Mouse (Mus musculus) kidney, embryonic 16.5 days (tissue): ENCODE data around the gene Lilra6. TPM values are rescaled to one million over a fixed set of nuclear protein-coding genes. Genes with fewer than 3 reads are reported as not detected.
"Not testable (repeated sequence)": the region's sequence is repeated elsewhere in the genome, so short reads cannot be mapped to it uniquely, and the experiment has no call there.

Experiments
- ATAC-seq: fragments of 200-750 bp; cut with Nextera tagmentation; 2 replicates; pipeline ENCODE4 v1.8.0; 2017; ENCODE audit warnings: moderate TSS enrichment; ENCODE audit not compliant: low FRiP score, low TSS enrichment
- H3K27ac ChIP-seq: fragments of 300-500 bp; sonication (generic); 2 replicates; pipeline ENCODE4 v1.5.1; 2014; ENCODE audit warnings: low read length
- H3K27me3 ChIP-seq: fragments of 300-500 bp; sonication (generic); 2 replicates; pipeline ENCODE4 v1.6.1; 2014; ENCODE audit warnings: low read length, control low read depth, mixed read lengths; ENCODE audit not compliant: insufficient read depth
- H3K36me3 ChIP-seq: fragments of 300-500 bp; sonication (generic); 2 replicates; pipeline ENCODE4 v1.6.1; 2014; ENCODE audit warnings: low read length, control low read depth, mixed read lengths; ENCODE audit not compliant: insufficient read depth
- H3K4me1 ChIP-seq: fragments of 300-500 bp; sonication (generic); 2 replicates; pipeline ENCODE4 v1.6.1; 2014; ENCODE audit warnings: low read length, control low read depth, mixed read lengths; ENCODE audit not compliant: insufficient read depth
- H3K4me2 ChIP-seq: fragments of 300-500 bp; sonication (generic); replicated peaks from 2 replicates; pipeline ENCODE4 v1.6.1; 2014; ENCODE audit warnings: low read depth, low read length
- H3K4me3 ChIP-seq: fragments of 300-500 bp; sonication (generic); 2 replicates; pipeline ENCODE4 v1.5.1; 2014; ENCODE audit warnings: mild to moderate bottlenecking, low read length
- H3K9ac ChIP-seq: fragments of 300-500 bp; sonication (generic); replicated peaks from 2 replicates; pipeline ENCODE4 v1.6.1; 2014; ENCODE audit warnings: low read length
- H3K9me3 ChIP-seq: fragments of 300-500 bp; sonication (generic); 2 replicates; pipeline ENCODE4 v1.6.1; 2016; ENCODE audit warnings: low read length, control low read depth
- WGBS: fragments of 180-500 bp; shearing (Covaris S2); extraction: QIAGEN DNeasy Blood & Tissue Kit; methylation state at CpG from one replicate; pipeline ENCODE4 v1.1.7; 2014; 5-methylcytosine and 5-hydroxymethylcytosine counted together
- polyA plus RNA-seq: library from polyadenylated mRNA; unstranded; fragments of >200 nt; fragmentation: Nextera tagmentation; extraction: Ambion mirVana; gene quantifications from 2 replicates; pipeline ENCODE4 v1.2.1, GENCODE M21; 2015

Lilra6 gene
- polyA plus RNA-seq: 0.13 and 0.19 TPM in 2 replicates

DNA sequence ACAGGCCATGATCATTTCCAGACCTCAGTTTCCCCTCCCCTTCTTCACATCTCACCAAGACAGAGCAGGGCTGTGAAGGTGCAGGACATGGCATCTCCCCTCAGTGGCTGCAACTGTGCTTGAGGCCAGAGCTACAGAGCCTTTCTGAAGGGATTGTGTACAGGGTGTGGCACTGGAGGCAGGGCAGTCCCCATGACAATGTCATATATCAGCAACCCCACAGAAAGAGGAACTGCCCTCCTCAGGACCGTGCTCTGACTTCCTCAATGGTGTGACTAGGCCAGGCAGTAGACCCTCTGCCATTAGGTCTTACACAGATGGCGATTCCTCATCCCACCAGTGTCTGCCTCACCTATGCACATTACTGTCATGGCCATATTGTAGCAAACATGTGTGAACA lies at the start of gene Lilra6:
TSS of gene Lilra6 (minus strand) at position 117 of the 400 bp plus-strand sequence.
- WGBS: 61% methylated on average over 2 of the region's 2 CpGs
- not testable (repeated sequence) for H3K36me3 ChIP-seq, H3K9me3 ChIP-seq, H3K27ac ChIP-seq, ATAC-seq, H3K4me2 ChIP-seq, H3K27me3 ChIP-seq, H3K4me1 ChIP-seq, H3K9ac ChIP-seq, H3K4me3 ChIP-seq

DNA sequence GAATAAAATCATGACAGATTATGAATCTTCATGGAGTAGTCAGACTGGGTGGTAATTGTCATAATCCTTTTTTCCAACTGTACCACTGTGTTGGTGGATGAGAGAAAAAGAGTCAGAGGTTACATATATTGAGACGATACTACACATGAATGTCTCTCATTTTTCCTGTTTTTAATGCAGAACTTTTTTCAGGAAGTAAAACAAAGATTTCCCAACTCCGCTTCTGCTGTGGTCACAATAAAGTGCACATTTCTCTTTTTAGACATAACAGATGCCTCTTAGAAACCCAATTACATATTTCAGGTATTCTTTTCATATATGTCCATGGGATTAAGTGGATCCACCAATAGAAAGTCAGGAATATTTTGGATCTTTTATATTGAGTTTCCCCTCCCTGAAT lies 46.7 kb upstream of the Lilra6 start:
- ATAC-seq: no peak
- 82% methylated on average over 2 of the region's 2 CpGs for WGBS
- H3K9me3 ChIP-seq: no peaks in the 10 kb centered on the region

DNA sequence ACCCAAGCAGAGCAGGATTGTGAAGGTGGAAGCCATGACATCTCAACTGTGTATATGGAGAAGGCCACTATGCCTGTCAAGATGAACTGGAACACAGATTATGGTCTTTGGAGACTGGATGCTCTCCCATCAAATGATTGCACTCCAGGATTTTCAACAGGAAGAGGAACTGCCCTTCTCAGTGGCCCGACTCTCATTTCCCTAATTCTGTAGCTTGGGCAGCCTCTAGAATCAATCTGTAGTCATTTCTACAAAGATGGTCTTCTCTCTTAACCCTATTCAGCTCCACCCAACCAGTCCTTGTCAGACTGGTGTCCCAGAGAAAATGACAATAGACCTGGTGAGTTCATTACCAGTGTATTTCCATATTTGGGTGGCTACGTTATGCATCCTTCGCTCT lies 42.1 kb upstream of the Lilra6 start:
- H3K9ac ChIP-seq: no peak overlapping the region
- H3K4me2 ChIP-seq: no peak overlapping the region
- H3K27ac ChIP-seq: no peak overlapping the region
- no peaks in the 10 kb centered on the region for H3K36me3 ChIP-seq
- no peaks in the 10 kb centered on the region for H3K27me3 ChIP-seq
- no peaks in the 10 kb centered on the region for H3K9me3 ChIP-seq
- 84% methylated on average over 3 of the region's 3 CpGs for WGBS
- H3K4me1 ChIP-seq: no peaks in the 10 kb centered on the region
- no peak overlapping the region for H3K4me3 ChIP-seq
- ATAC-seq: no peak

More for the DNA sequence above, 46.7 kb upstream of the Lilra6 start:
- H3K27ac ChIP-seq: no peak overlapping the region
- H3K9ac ChIP-seq: no peak overlapping the region
- H3K4me1 ChIP-seq: no peaks in the 10 kb centered on the region
- no peaks in the 10 kb centered on the region for H3K36me3 ChIP-seq
- H3K4me3 ChIP-seq: no peak overlapping the region
- H3K4me2 ChIP-seq: no peak overlapping the region
- H3K27me3 ChIP-seq: no peaks in the 10 kb centered on the region

DNA sequence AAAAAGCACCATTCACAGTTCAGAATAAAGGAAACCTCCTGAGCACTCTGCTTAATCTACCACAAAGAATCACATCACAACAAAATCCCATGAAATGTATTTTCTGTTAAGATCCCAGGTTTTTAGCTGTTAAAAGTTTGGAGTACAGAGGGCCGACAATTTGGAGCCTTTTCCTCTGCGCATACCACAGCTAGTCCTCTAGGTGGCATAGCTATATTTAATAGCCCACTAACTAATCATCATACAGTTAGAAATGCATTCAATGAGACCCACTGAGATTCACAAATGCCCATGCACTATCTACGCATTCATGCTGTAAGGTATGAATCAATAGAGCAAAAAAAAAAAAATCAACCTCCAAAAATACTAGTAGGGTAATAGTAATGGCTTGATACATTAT lies 33.9 kb upstream of the Lilra6 start:
- ATAC-seq: no peak
- no peaks in the 10 kb centered on the region for H3K4me1 ChIP-seq
- H3K4me2 ChIP-seq: no peak overlapping the region
- H3K9ac ChIP-seq: no peak overlapping the region
- no peak overlapping the region for H3K27ac ChIP-seq
- no peaks in the 10 kb centered on the region for H3K9me3 ChIP-seq
- H3K27me3 ChIP-seq: no peaks in the 10 kb centered on the region
- no peaks in the 10 kb centered on the region for H3K36me3 ChIP-seq
- WGBS: 87% methylated on average over 3 of the region's 3 CpGs
- H3K4me3 ChIP-seq: no peak overlapping the region

DNA sequence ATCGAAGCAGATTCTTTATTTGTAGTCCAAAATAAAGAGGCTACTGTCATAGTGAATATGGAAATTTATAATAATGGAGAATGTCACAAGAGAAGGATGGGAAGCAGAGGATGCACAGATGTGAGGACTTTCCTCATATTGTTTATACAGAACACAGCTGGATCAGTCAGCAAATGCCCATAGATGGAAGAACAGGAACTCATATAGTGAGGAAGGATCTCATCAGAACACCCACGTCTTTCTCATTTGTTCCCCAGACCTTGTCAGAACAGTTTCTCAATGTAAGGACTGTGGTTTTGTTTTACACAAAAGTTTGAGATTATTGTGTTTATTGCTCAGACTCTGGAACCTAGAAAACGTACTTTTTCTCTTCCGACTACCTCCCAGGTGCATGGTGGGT lies 32.9 kb upstream of the Lilra6 start:
- Histone ChIP-seq H3K36me3 (no peaks in the 10 kb centered on the region), H3K9me3 (no peaks in the 10 kb centered on the region), H3K27ac (no peak overlapping the region), H3K4me1 (no peaks in the 10 kb centered on the region), H3K4me2 (no peak overlapping the region), H3K4me3 (no peak overlapping the region), H3K27me3 (no peaks in the 10 kb centered on the region), H3K9ac (no peak overlapping the region)
- no peak for ATAC-seq
- 70% methylated on average over 4 of the region's 4 CpGs for WGBS

DNA sequence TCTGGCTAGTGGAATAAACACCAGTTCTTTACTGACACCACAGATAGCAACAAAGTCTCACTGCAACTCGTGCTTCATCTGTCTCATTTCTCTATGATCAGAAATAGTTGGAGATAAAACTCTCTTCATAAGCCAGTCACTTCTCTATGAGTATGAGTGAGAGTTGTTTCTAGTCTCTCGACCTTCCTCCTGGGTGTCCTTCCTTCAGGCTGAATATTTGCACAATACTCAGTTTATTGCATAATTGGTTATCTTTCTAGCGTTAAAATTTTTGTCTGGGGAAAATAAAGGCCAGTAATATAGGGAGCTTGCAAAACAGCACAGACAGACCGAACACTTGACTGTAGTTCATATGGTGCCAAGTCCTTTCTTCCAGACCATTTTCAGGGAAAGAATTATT lies 30.8 kb upstream of the Lilra6 start:
- no peak overlapping the region for H3K4me2 ChIP-seq
- H3K4me1 ChIP-seq: no peaks in the 10 kb centered on the region
- H3K36me3 ChIP-seq: no peaks in the 10 kb centered on the region
- H3K9ac ChIP-seq: no peak overlapping the region
- 73% methylated on average over 4 of the region's 4 CpGs for WGBS
- H3K4me3 ChIP-seq: no peak overlapping the region
- no peak overlapping the region for H3K27ac ChIP-seq
- no peaks in the 10 kb centered on the region for H3K27me3 ChIP-seq
- ATAC-seq: no peak
- no peaks in the 10 kb centered on the region for H3K9me3 ChIP-seq

DNA sequence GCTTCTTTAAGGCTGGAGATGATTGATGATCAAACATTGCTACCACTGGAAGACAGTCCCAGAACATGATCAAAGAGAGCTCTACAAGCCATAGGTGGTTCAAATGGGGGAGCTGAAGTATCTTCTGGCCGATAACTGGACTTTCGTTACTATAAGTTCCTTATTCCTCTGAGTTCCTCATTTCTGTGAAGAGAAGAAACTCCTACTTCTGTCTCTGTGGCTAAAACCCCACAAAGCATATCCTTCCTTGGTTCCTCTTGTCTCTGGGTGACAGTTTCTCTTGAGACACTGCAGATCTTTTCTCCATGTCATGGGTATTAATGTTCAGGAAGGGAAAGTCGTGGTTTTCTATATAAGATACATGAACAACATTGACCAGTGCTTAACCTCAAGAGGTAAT lies 25.6 kb upstream of the Lilra6 start:
- Histone ChIP-seq H3K4me3 (no peak overlapping the region), H3K9me3 (no peaks in the 10 kb centered on the region), H3K36me3 (no peaks in the 10 kb centered on the region), H3K4me1 (no peaks in the 10 kb centered on the region), H3K27me3 (no peaks in the 10 kb centered on the region), H3K4me2 (no peak overlapping the region), H3K9ac (no peak overlapping the region), H3K27ac (no peak overlapping the region)
- no peak for ATAC-seq
- 76% methylated on average over 3 of the region's 3 CpGs for WGBS

DNA sequence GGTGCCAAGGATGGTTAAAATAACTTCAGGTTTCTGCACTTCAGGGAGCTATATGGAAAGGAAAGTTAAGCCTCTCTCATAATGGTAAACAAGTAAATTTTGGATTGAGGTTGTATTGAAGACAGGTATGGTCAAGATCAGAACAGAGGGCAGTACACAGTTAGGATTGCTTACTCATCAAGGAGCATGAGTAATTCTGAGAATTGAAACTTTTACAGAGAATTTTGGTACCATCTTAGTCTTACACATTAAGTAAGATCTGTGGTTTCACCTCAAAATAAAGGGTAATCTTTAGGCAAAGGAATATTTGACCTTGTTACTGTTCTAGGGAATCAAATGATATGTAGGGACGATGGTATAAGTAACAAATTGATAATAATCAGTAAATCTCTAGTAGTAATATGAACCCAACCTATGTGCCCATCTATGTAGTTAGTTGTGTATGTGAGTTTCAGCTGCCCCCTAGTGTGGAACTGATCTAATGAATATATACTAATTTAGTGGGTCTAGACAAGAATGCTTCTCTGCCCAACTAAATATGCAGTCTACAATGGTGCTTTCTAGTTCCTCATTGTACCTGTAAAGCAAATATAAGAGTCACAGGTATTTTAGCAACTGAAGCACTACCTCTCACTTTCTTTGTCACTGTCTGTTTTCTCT lies 24.7 kb upstream of the Lilra6 start:
- 53% methylated on average over 1 of the region's 1 CpGs for WGBS
- no peak overlapping the region for H3K9ac ChIP-seq
- no peak for ATAC-seq
- no peaks in the 10 kb centered on the region for H3K36me3 ChIP-seq
- H3K9me3 ChIP-seq: no peaks in the 10 kb centered on the region
- H3K27ac ChIP-seq: no peak overlapping the region
- H3K27me3 ChIP-seq: no peaks in the 10 kb centered on the region
- H3K4me2 ChIP-seq: no peak overlapping the region
- H3K4me3 ChIP-seq: no peak overlapping the region
- H3K4me1 ChIP-seq: no peaks in the 10 kb centered on the region

DNA sequence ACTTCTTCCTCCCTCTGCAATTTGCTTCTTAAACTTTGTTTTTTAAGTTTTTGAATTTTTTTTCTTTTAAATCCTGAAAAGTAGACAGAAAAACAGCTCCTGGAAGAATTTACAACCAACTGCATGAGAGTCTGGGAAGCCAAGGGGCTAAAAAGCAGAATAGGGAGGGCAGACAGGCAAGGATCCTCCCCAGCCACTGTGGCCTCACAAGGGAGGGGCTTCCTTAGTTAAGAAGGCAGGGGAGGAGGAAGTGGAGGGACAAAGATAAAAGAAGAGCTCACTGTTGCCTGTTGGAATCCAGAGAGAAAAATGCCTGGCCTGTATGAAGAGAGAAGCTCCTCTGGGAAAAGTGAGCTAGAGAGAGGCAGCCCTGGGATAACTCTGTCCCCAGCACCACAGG lies 20.2 kb upstream of the Lilra6 start:
- H3K4me2 ChIP-seq: not testable (repeated sequence)

DNA sequence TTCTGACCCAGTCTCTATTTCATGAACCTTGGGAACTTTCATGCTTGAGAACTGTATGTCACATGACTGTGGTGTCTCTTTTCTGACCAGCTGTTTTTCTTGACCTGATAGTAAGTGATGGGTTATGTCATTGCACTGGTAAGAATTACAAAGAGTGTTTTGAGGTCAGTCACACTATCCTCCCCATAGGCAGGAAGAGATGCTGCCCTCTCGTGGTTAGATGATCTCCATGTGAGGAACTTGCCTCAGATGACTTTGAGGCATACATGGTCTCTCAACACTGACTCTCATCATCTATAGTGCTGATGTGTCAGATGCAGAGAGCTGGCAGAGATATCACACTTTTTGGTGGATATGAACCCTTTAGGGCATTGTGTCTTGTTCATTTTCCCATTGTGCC lies 11.6 kb downstream of the Lilra6 start:
- Histone ChIP-seq H3K4me3 (no peak overlapping the region), H3K4me1 (no peaks in the 10 kb centered on the region), H3K27me3 (no peaks in the 10 kb centered on the region), H3K9ac (no peak overlapping the region), H3K9me3 (no peaks in the 10 kb centered on the region), H3K36me3 (no peaks in the 10 kb centered on the region), H3K27ac (no peak overlapping the region), H3K4me2 (no peak overlapping the region)
- no peak for ATAC-seq
- WGBS: 33% methylated on average over 1 of the region's 1 CpGs

More for the DNA sequence above, 20.2 kb upstream of the Lilra6 start:
- H3K27me3 ChIP-seq, H3K4me3 ChIP-seq, ATAC-seq, H3K9me3 ChIP-seq, H3K9ac ChIP-seq, H3K36me3 ChIP-seq, H3K4me1 ChIP-seq, H3K27ac ChIP-seq: not testable (repeated sequence)
